Comparison of ENCODE assay signal across 24 mouse cellular contexts in genomic region chr5:106191141-106191540, GRCm38 (mm10).
DNase-seq lines count a peak whose midpoint lies in the region; ATAC-seq lines count a peak whose summit lies in the region.
"Had no signal": no experiment of that assay in that cellular context is flagged by ENCODE, and none has a peak within 500 bp of the region (broad histone marks: within the 10 kb centered on the region; RNA-seq: fewer than 3 reads in every experiment).

No protein-coding gene starts in this region.

- H3K4me3 ChIP-seq in embryonic facial prominence, embryonic 14.5 days (ENCODE audit: low read depth, low read length): no peak overlapping the region
- H3K4me3 ChIP-seq in embryonic facial prominence, embryonic 10.5 days: no peak overlapping the region
- H3K4me3 ChIP-seq in liver, embryonic 12.5 days: no peak overlapping the region
- H3K4me3 ChIP-seq: embryonic facial prominence, embryonic 12.5 days; embryonic facial prominence, embryonic 15.5 days; erythroblast, embryonic 14.5 days; forebrain, embryonic 10.5 days; forebrain, embryonic 12.5 days had no signal

- no peak overlapping the region for H3K4me2 ChIP-seq in embryonic facial prominence, embryonic 14.5 days (ENCODE audit: low read depth, low read length)
- no peak overlapping the region for H3K4me2 ChIP-seq in liver, embryonic 12.5 days
- H3K4me2 ChIP-seq: embryonic facial prominence, embryonic 12.5 days; embryonic facial prominence, embryonic 15.5 days; forebrain, embryonic 12.5 days had no signal

- no peak for ATAC-seq in embryonic facial prominence, embryonic 14.5 days (ENCODE audit: low read depth)
- ATAC-seq in hematopoietic stem cell, adult 5-6 weeks (replicated peaks in 1 of 2; ENCODE audit: insufficient read depth in 1 of 2, low FRiP score in 2 of 2, low TSS enrichment in 1 of 2, low read depth in 1 of 2, poor library complexity in 2 of 2, severe bottlenecking in 2 of 2): peak; percentile 63 to 72
- no peak for ATAC-seq in liver, embryonic 12.5 days
- ATAC-seq: activated CD4-positive, CD25-positive, alpha-beta regulatory T cell, adult 4 months; forebrain, embryonic 14.5 days; forebrain, embryonic 16.5 days had no signal

- H3K9me3 ChIP-seq in embryonic facial prominence, embryonic 14.5 days (ENCODE audit: control insufficient read depth, low read length): no peaks in the 10 kb centered on the region
- no peaks in the 10 kb centered on the region for H3K9me3 ChIP-seq in embryonic facial prominence, embryonic 10.5 days
- H3K9me3 ChIP-seq in liver, embryonic 12.5 days (replicated peaks): no peaks in the 10 kb centered on the region
- H3K9me3 ChIP-seq: embryonic facial prominence, embryonic 12.5 days; embryonic facial prominence, embryonic 15.5 days; forebrain, embryonic 12.5 days had no signal

- peak; percentile 48 for DNase-seq in embryonic facial prominence, embryonic 14.5 days (ENCODE audit: low spot score)
- DNase-seq in embryonic facial prominence, embryonic 10.5 days (ENCODE audit: low spot score): no peak
- DNase-seq in 3134 (ENCODE audit: extremely low read depth, insufficient read length, low spot score) (peak; percentile 21), 416B (ENCODE audit: low read depth) (peak; percentile 61)
- DNase-seq in right cerebral cortex, postnatal 25 days: no peak
- DNase-seq: adrenal gland, adult 8-10 months; adrenal gland, postnatal 14 days; adrenal gland, postnatal 36 days; cerebellum, adult 11-12 months; cerebellum, adult 2 months; cerebellum, adult 9-11 months; cerebellum, postnatal 14 days; cerebellum, postnatal 36 days; embryo, embryonic 11 days had no signal

- H3K36me3 ChIP-seq in embryonic facial prominence, embryonic 14.5 days (ENCODE audit: control insufficient read depth, insufficient read depth, low read length): no peaks in the 10 kb centered on the region
- H3K36me3 ChIP-seq in embryonic facial prominence, embryonic 10.5 days (replicated peaks): no peaks in the 10 kb centered on the region
- H3K36me3 ChIP-seq in liver, embryonic 12.5 days: no peaks in the 10 kb centered on the region
- H3K36me3 ChIP-seq: embryonic facial prominence, embryonic 12.5 days; embryonic facial prominence, embryonic 15.5 days; forebrain, embryonic 10.5 days; forebrain, embryonic 12.5 days had no signal

- H3K4me1 ChIP-seq in embryonic facial prominence, embryonic 14.5 days (ENCODE audit: control insufficient read depth, insufficient read depth, low read length): no peaks in the 10 kb centered on the region
- H3K4me1 ChIP-seq in embryonic facial prominence, embryonic 10.5 days: no peaks in the 10 kb centered on the region
- H3K4me1 ChIP-seq in liver, embryonic 12.5 days: no peaks in the 10 kb centered on the region
- H3K4me1 ChIP-seq: embryonic facial prominence, embryonic 12.5 days; embryonic facial prominence, embryonic 15.5 days; forebrain, embryonic 10.5 days; forebrain, embryonic 12.5 days had no signal

- no peak overlapping the region for H3K9ac ChIP-seq in embryonic facial prominence, embryonic 14.5 days (ENCODE audit: low read depth, low read length)
- no peak overlapping the region for H3K9ac ChIP-seq in liver, embryonic 12.5 days
- H3K9ac ChIP-seq: embryonic facial prominence, embryonic 12.5 days; embryonic facial prominence, embryonic 15.5 days; forebrain, embryonic 12.5 days had no signal

- H3K27me3 ChIP-seq in embryonic facial prominence, embryonic 14.5 days (replicated peaks; ENCODE audit: control insufficient read depth, insufficient read depth, low read length): no peaks in the 10 kb centered on the region
- no peaks in the 10 kb centered on the region for H3K27me3 ChIP-seq in embryonic facial prominence, embryonic 10.5 days (replicated peaks; ENCODE audit: low read depth, poor library complexity, severe bottlenecking)
- no peaks in the 10 kb centered on the region for H3K27me3 ChIP-seq in liver, embryonic 12.5 days (replicated peaks)
- H3K27me3 ChIP-seq: embryonic facial prominence, embryonic 12.5 days; embryonic facial prominence, embryonic 15.5 days; forebrain, embryonic 12.5 days had no signal

- no peak overlapping the region for H3K27ac ChIP-seq in embryonic facial prominence, embryonic 14.5 days (replicated peaks; ENCODE audit: low read depth, low read length)
- no peak overlapping the region for H3K27ac ChIP-seq in embryonic facial prominence, embryonic 10.5 days (replicated peaks)
- no peak overlapping the region for H3K27ac ChIP-seq in liver, embryonic 12.5 days
- H3K27ac ChIP-seq: embryonic facial prominence, embryonic 12.5 days; embryonic facial prominence, embryonic 15.5 days; forebrain, embryonic 10.5 days; forebrain, embryonic 12.5 days had no signal

- WGBS in embryonic facial prominence, embryonic 14.5 days: 68% methylated on average over 11 of the region's 11 CpGs
- WGBS in embryonic facial prominence, embryonic 10.5 days: 86% methylated on average over 11 of the region's 11 CpGs
- WGBS in liver, embryonic 12.5 days (ENCODE audit: insufficient replicate concordance): 48% methylated on average over 11 of the region's 11 CpGs

Comparison
In these comparisons a context has a peak if more than half of its experiments do, and no peak if none do; other contexts are left out.
1. DNase-seq: peak in embryonic facial prominence, embryonic 14.5 days (single experiment), 3134 (single experiment) and 416B (single experiment); none in embryonic facial prominence, embryonic 10.5 days (single experiment) and right cerebral cortex, postnatal 25 days (single experiment).
2. ATAC-seq: peak in hematopoietic stem cell, adult 5-6 weeks (2 of 2); none in embryonic facial prominence, embryonic 14.5 days (single experiment) and liver, embryonic 12.5 days (single experiment).